Mouse (Mus musculus) lung, postnatal 25 days (tissue): ENCODE results near the gene St5.
A peak's percentile ranks its signal among the peaks of the same experiment; 100 is the strongest.

ENCODE experiments used
- DNase-seq: peaks from one replicate; pipeline ENCODE4 v3.0.0; 2022; ENCODE audit warnings: low spot score

The St5 gene

DNA sequence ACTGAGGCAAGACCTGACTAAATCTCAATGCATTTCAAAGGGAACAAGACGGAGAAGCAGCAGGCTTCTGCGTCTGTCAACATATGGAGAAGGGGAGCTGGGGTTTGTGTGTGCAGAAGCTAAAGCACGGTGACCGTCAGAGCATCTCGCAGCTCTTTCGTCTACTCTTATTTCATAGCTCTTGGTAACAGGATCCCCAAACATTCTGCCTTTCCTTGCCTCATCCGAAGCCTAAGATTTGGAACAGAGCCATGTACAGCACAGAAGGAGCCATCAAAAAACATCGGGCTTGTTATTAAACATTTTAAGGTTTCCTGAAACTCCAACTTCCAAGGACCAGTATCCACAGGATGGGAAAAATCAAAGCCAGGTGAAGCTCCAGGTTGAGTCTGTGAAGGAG, 62.3 kb downstream of the St5 start:
- DNase-seq, result no peak

DNA sequence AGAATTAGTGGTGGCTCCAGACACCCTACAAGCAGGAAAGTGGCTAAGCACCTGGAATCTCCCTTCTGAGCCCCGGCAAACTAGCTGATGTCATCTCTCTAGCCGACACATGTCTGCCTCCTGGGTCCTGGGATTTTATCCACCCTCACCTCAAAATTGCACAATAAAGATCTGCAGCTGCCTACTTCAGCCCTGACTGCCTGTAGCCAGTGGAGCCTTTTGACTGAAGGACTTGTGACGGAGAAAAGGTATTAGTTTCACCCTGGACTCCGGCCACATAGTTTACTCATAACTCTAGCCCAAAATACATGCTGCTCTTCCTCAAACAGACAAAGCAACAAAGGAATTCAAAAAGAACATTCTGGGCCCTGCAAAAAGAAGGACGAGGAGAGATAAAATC, 66.0 kb downstream of the St5 start:
- DNase-seq, result no peak

GRCm38 (mm10) chr7:109636086-109636792, 67.2 kb downstream of the St5 start:
- DNase-seq, result no peak

GRCm38 (mm10) chr7:109633404-109634085, 69.9 kb downstream of the St5 start:
- DNase-seq, result no peak

GRCm38 (mm10) chr7:109631330-109631729, 72.1 kb downstream of the St5 start:
- DNase-seq, result no peak

GRCm38 (mm10) chr7:109629871-109630778, 73.3 kb downstream of the St5 start:
- DNase-seq, result no peak

GRCm38 (mm10) chr7:109628935-109629609, 74.3 kb downstream of the St5 start:
- no peak for DNase-seq

DNA sequence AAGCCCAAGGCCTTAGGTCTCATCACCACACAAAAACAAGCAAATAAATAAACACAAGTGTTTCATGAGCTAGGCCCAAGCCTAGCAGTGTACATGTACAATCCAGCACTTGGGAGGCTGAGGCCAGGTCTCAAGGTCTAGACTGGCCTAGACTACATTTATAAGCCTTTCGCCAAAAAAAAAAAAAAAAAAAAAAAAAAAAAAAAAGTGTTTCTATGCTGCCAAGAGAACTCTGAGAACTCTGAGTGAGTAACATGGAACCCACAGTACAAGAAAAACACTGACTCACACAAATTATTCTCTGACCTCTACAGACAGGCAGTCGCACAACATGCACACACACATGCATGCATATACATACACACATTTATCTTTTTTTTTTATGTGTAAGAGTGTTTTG, 75.6 kb downstream of the St5 start:
- no peak for DNase-seq

DNA sequence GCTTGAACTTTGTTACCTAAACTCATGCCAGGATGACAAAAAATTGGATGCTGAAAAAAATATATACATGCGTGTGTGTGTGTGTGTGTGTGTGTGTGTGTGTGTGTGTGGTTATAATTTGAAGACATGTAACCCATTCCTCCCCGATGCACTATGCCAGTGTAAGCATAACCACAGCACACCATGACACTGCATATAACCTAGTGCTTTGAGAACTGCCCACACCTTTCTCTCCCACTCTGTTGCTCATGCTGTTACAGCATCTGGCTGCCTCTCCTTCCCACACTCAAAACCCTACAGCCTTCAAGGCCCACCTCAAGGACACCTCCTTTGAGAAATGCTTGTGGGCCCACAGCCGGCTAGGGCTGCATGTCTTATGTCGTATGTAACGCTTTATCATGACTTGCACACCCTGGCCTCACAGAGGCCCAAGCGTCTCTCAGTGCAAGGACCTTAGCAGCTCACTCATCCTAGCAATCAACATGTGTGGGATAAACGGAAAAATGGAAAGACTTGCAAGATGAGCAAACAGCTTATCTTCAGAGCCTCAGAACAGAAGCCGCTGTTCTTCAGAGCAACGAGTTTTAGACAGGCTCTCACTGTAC, 81.1 kb downstream of the St5 start:
- DNase-seq, result no peak

DNA sequence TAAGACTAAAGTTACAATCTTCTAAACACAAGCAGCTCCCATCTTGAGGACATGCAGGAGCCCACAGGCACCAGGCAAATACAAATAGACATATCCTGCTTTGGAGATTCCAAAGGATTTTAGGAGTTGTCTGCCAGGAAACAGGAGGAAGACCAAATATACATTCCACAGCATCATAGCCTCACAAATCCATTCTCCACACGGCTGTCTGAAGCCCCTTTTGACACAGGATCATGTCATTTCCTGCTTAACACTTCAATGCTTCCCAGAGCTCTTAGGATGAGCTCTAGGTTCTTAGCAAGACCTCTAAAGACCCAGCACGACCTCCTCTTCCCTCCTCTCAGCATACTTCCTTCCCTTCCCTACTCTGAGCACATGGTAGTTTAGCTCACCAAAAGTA, 82.4 kb downstream of the St5 start:
- no peak for DNase-seq

DNA sequence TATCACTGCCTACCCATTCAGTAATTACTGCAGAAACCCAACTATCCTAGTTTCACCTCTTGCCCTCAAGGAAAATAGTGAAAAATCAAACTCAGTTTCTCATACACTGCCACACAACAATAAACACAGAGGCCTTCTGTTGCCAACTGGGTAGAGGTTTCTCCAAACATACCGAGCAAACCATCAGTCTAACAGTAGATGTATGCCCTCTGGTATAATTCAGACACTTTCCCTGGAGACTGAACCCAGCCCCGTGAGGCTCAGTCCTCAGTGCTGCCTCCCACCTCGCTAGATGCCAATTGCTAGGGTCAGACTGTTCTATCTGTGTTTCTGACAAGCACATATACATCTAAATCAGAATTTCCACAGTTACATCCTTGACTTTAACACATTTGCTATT, 83.1 kb downstream of the St5 start:
- no peak for DNase-seq

- peak; percentile 74 for DNase-seq
Measured at GRCm38 (mm10) chr7:109618721-109619120, 84.7 kb downstream of the St5 start.

DNA sequence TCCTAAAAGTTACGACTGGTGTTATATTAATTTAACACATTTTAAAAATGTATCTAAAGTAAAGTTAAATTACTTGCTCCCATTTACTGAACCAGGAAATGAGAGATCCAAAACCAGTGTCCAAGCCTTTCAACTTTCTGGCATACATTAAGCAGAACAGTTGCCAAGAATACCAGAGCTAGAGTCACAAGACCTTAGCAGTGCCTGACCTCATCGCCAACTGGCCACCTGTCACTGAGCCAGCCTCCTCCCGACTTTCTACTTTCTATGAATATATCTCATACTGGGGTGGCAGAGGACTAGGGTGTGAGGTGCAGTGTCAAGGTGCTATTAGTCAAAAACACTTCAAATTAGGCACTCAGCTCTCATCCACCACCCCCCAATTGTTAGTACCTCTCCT, 85.6 kb downstream of the St5 start:
- no peak for DNase-seq

DNA sequence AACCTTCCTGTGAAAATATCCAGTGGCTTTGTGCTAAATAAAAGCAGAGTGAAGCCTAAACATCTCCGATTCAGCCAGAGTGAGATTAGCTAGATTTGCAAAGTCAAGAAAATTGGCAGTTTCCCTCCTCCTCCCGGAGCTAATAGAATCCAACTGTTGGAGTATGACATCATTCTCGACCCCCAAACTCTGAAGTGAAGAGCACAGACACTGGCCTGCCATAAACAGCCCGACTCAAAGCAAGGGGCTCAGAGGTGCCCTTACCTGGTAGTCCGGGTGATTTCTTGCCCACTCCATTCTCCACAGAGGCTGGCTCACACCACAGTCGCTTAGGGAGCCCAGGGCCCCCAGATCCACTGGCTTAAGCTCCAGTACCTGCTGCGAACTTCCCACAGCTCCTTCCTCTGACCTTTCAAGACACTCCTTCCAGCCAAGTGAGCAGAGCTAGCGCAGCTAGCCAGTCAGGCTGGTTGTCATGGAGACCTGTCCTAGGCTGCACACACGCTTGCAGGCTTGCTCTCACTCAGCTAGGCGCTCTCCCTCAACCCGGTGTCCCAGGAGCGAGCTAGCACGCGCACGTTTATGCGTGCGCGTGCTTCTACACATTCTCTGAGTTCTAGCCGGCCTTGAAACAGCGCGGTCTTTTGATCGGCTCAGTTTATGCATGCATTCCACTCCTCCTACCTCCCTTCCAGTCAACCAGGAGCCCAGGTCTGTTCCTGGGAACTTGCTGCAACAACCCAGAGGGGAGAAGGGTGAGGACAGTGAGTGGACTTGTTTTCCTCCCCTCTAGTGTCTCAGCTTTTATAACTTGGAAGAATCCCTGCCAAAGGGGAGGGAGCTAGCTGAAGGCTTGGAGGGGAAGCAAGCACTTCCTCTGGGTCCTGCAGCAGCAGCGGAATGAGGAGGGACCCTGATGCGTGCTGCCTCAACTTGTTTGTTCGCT, 87.1 kb downstream of the St5 start:
- DNase-seq, result peak; percentile 86

- DNase-seq, result no peak
Measured at GRCm38 (mm10) chr7:109615601-109616000, 87.8 kb downstream of the St5 start.

- DNase-seq, result no peak
Measured at GRCm38 (mm10) chr7:109614939-109615338, 88.5 kb downstream of the St5 start.

DNA sequence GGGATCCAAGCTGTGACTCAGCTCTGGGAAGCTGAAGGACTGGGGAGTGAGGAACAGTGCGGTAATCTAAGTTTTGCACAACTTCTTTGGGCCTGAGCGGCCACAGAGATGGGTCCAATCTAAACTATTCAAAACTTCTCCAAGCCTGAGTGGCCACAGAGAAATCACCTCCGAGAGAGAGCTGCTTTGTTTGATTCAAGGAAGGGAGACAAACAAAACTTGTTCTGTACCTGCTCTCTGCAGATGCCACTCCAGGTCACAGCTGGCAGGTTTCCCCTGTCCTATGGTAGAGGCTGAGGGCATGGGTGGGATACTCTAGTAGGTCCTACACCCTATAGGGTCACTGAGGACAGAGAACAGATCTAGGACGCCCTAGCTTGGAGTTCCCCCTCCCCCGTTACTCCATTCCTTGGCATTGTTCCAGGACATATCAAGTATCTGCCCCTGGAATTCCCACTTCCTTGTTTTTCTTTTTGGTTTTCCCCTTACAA, 89.8 kb downstream of the St5 start:
- peak; percentile 62 for DNase-seq

GRCm38 (mm10) chr7:109613051-109613450, 90.4 kb downstream of the St5 start:
- DNase-seq, result no peak

DNA sequence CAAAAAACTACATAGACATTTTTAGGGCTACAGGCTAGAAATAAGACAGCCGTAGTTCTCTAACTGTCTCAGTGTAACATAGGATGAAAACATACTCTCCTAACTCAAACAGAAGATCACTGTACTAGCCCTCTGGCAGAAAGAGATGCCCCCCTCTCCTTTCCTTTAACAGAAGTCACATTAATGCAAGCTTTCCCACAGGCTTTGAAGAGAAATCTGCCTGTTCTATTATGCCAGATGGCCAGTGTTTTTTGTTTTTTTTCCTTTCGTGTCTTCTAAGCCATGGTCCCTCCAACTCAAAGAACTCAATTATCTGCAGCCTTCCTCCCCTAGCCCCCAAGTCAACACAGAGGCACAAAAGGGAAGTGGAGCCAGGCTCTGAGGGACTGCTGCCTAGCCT, 90.9 kb downstream of the St5 start:
- DNase-seq, result no peak

DNA sequence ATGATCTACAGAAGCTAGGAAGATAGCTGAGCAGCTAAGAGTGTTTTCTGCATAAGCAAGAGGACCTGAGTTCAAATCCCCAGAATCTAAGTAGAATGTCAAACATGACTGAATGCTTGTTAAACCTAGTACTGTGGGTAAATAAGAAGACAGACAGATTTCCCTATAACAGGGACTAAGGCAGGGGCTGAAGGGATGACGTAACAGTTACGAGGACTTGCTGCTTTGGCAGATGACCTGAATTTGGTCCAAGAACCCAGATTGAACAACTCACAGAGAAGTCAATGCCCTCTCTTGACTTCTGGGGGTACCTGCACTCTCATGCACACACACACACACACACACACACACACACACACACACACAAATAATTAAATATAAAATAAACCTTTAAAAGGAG, 93.1 kb downstream of the St5 start:
- no peak for DNase-seq
